Comparison of ENCODE assay signal across 9 mouse cellular contexts in genomic region chr14:45507032-45507431, GRCm38 (mm10). TPM values are rescaled to one million over a fixed set of nuclear protein-coding genes. Genes with fewer than 3 reads are reported as not detected.
DNase-seq lines count a peak whose midpoint lies in the region; ATAC-seq and TF ChIP-seq lines count a peak whose summit lies in the region.
"Had no signal": no experiment of that assay in that cellular context is flagged by ENCODE, and none has a peak within 500 bp of the region (broad histone marks: within the 10 kb centered on the region; RNA-seq: fewer than 3 reads in every experiment).

No protein-coding gene starts in this region.

- 21% methylated on average over 6 of the region's 6 CpGs for WGBS in embryonic facial prominence, embryonic 11.5 days
- WGBS in heart, postnatal 0 days = 15% methylated on average over 6 of the region's 6 CpGs

- peak overlapping the region; percentile 56; the same call in 1 of the 2 replicates for H3K27ac ChIP-seq in embryonic facial prominence, embryonic 11.5 days (replicated peaks; ENCODE audit: low read depth, low read length)
- peak overlapping the region; percentile 74 for H3K27ac ChIP-seq in heart, postnatal 0 days (ENCODE audit: low read depth)
- H3K27ac ChIP-seq in left cerebral cortex, adult 2 months = peak overlapping the region; percentile 3; the same call in 1 of the 2 replicates

- no peak for TF ChIP-seq CTCF in heart, postnatal 0 days (IDR thresholded peaks at IDR 0.05; ENCODE audit: low read depth)
- peak; percentile 7 for TF ChIP-seq CTCF in left cerebral cortex, adult 2 months (IDR thresholded peaks at IDR 0.05)

- ATAC-seq in embryonic facial prominence, embryonic 11.5 days (replicated peaks; ENCODE audit: insufficient number of reproducible peaks, low FRiP score, low TSS enrichment, low read depth) = no peak
- peak; percentile 64 for ATAC-seq in heart, postnatal 0 days (ENCODE audit: insufficient read depth, low read depth)

- no peaks in the 10 kb centered on the region for H3K36me3 ChIP-seq in embryonic facial prominence, embryonic 11.5 days (replicated peaks; ENCODE audit: control insufficient read depth, insufficient read depth, low read depth, low read length)
- H3K36me3 ChIP-seq in heart, postnatal 0 days (replicated peaks; ENCODE audit: control insufficient read depth, insufficient read depth, low read length) = peaks cover 34% of the 10 kb centered on the region
- H3K36me3 ChIP-seq in myocyte (ENCODE audit: control insufficient read depth, insufficient read depth) = peaks cover 12% of the 10 kb centered on the region

- TF ChIP-seq POLR2A in myocyte (IDR thresholded peaks at IDR 0.05; ENCODE audit: insufficient read length, low read depth) = no peak

- no peak for TF ChIP-seq EP300 in heart, postnatal 0 days (IDR thresholded peaks at IDR 0.05; ENCODE audit: low read depth)

- no peaks in the 10 kb centered on the region for H3K27me3 ChIP-seq in embryonic facial prominence, embryonic 11.5 days (ENCODE audit: control insufficient read depth, insufficient read depth, low read length)
- H3K27me3 ChIP-seq in heart, postnatal 0 days (ENCODE audit: control insufficient read depth, insufficient read depth, low read length) = no peaks in the 10 kb centered on the region
- H3K27me3 ChIP-seq in myocyte (ENCODE audit: control insufficient read depth, insufficient read depth, insufficient read length) = no peaks in the 10 kb centered on the region

- intact Hi-C loops in left cerebral cortex, adult 2 months (cut with DNase I) = no loop called here

- no peak overlapping the region for H3ac ChIP-seq in myocyte (ENCODE audit: control insufficient read depth, insufficient read length)

- no peaks in the 10 kb centered on the region for H3K9me3 ChIP-seq in embryonic facial prominence, embryonic 11.5 days (replicated peaks; ENCODE audit: control insufficient read depth, low read length)
- H3K9me3 ChIP-seq in heart, postnatal 0 days (replicated peaks; ENCODE audit: control insufficient read depth, low read length) = no peaks in the 10 kb centered on the region

- no peak overlapping the region for H3K4me3 ChIP-seq in embryonic facial prominence, embryonic 11.5 days (ENCODE audit: low read depth, low read length)
- H3K4me3 ChIP-seq in heart, postnatal 0 days (ENCODE audit: low read depth, low read length) = no peak overlapping the region
- H3K4me3 ChIP-seq in left cerebral cortex, adult 2 months = no peak overlapping the region
- no peak overlapping the region for H3K4me3 ChIP-seq in myocyte

- H3K9ac ChIP-seq in embryonic facial prominence, embryonic 11.5 days (replicated peaks; ENCODE audit: low read length) = no peak overlapping the region
- H3K9ac ChIP-seq in heart, postnatal 0 days (replicated peaks; ENCODE audit: low read depth, low read length) = no peak overlapping the region

- H3K4me2 ChIP-seq in embryonic facial prominence, embryonic 11.5 days (ENCODE audit: low read depth, low read length) = no peak overlapping the region
- H3K4me2 ChIP-seq in heart, postnatal 0 days (ENCODE audit: low read depth, low read length) = peak overlapping the region; percentile 17
- peak overlapping the region; percentile 7 for H3K4me2 ChIP-seq in myocyte (ENCODE audit: low read depth)

- peak; percentile 19 for DNase-seq in adrenal gland, postnatal 10 days
- no peak for DNase-seq in adrenal gland, postnatal 14 days
- DNase-seq in embryonic facial prominence, embryonic 11.5 days (ENCODE audit: low spot score) = peak; percentile 68
- DNase-seq in heart, postnatal 0 days (ENCODE audit: low spot score) = peak; percentile 34
- DNase-seq in left cerebral cortex, adult 2 months (ENCODE audit: extremely low spot score in 1 of 2, low spot score in 2 of 2) = peak in 1 of 2 experiments; percentile 32
- DNase-seq in MN1 (ENCODE audit: low spot score) = no peak
- DNase-seq in spleen, postnatal 10 days (ENCODE audit: low spot score in 2 of 2) = no peak

- H3K4me1 ChIP-seq in embryonic facial prominence, embryonic 11.5 days (ENCODE audit: control insufficient read depth, insufficient read depth, low read length) = peaks cover 2% of the 10 kb centered on the region; the same call in 1 of the 2 replicates
- peaks cover 65% of the 10 kb centered on the region for H3K4me1 ChIP-seq in heart, postnatal 0 days (ENCODE audit: control insufficient read depth, insufficient read depth)

- H3K79me2 ChIP-seq in myocyte (ENCODE audit: control insufficient read depth, insufficient read depth) = peaks cover 76% of the 10 kb centered on the region

TF ChIP-seq in myocyte, 11 proteins besides CTCF, POLR2A, EP300 and RAD21:
- TF ChIP-seq CEBPB (IDR thresholded peaks at IDR 0.05; ENCODE audit: insufficient read depth, poor library complexity, severe bottlenecking) (no peak), TCF3 (IDR thresholded peaks at IDR 0.05; ENCODE audit: insufficient read length, low read depth) (peak; percentile 29), SRF (IDR thresholded peaks at IDR 0.05; ENCODE audit: control insufficient read depth, insufficient read length, low read depth) (no peak), E2F4 (IDR thresholded peaks at IDR 0.05; ENCODE audit: insufficient read depth) (no peak), TCF12 (IDR thresholded peaks at IDR 0.05; ENCODE audit: insufficient read depth, poor library complexity, severe bottlenecking) (peak; percentile 74), MYOD1 (IDR thresholded peaks at IDR 0.05; ENCODE audit: control insufficient read depth in 1 of 3, insufficient read length in 2 of 3, low read depth in 2 of 3) (peak; percentile 42 to 88 (median 69)), MYOG (IDR thresholded peaks at IDR 0.05; ENCODE audit: control insufficient read depth in 1 of 3, insufficient read depth in 1 of 3, insufficient read length in 2 of 3, low read depth in 2 of 3) (peak; percentile 65 to 89 (median 71))

RNA-seq across cellular contexts. Expression of gene Fermt2, which starts 22.9 kb away (rescaled TPM):
- total RNA-seq in adrenal gland, postnatal 10 days (2021) = 100 to 1,000 TPM; 160 to 178 TPM
- total RNA-seq in adrenal gland, postnatal 14 days (2021) = 140 and 148 TPM in 2 replicates
- 81.2 and 83.2 TPM in 2 replicates for polyA plus RNA-seq in embryonic facial prominence, embryonic 11.5 days (2014; fragmentation: Nextera tagmentation; extraction: Ambion mirVana)
- total RNA-seq in heart, postnatal 0 days (2014; rRNA removed; ENCODE audit: low replicate concordance) = 119 TPM in 2 replicates
- 211 and 221 TPM in 2 replicates for polyA plus RNA-seq in heart, postnatal 0 days (2015; fragmentation: Nextera tagmentation; extraction: Ambion mirVana)
- total RNA-seq in left cerebral cortex, adult 2 months (2021) = 100 to 1,000 TPM in 1 of 2 experiments, 10 to 100 TPM in 1; 98.1 to 105 TPM
- polyA plus RNA-seq in myocyte (2012; fragmentation: generic; extraction: Trizol) = 37.9 TPM
- total RNA-seq: common myeloid progenitor, adult 5-6 weeks had no signal

Comparison
In these comparisons a context has a peak if more than half of its experiments do, and no peak if none do; other contexts are left out.
1. DNase-seq: peak in adrenal gland, postnatal 10 days (single experiment), embryonic facial prominence, embryonic 11.5 days (single experiment) and heart, postnatal 0 days (single experiment); none in adrenal gland, postnatal 14 days (single experiment), MN1 (single experiment) and spleen, postnatal 10 days (0 of 2).
2. H3K27ac ChIP-seq: peak in every context shown above with its lines; median percentile 74 in heart, postnatal 0 days; 56 in embryonic facial prominence, embryonic 11.5 days; 3 in left cerebral cortex, adult 2 months.